Mouse (Mus musculus): ENCODE results near the gene Mcmbp. TPM values are rescaled to one million over a fixed set of nuclear protein-coding genes. Genes with fewer than 3 reads are reported as not detected.

Gene Mcmbp
- total and polyA plus RNA-seq, 3 experiments: 44.6 to 91.1 TPM; not detected in 1

GRCm38 (mm10) chr7:128724761-128725160, 15.5 kb downstream of the Mcmbp start:
- peak; percentile 76 for DNase-seq (ENCODE audit: low read depth, low spot score)
- Histone ChIP-seq H3K79me2 (ENCODE audit: control insufficient read depth, insufficient read depth, low read length, poor library complexity) (peaks cover 18% of the 10 kb centered on the region), H3K27ac (ENCODE audit: control insufficient read depth, low read depth, low read length) (no peak overlapping the region), H3K36me3 (ENCODE audit: control insufficient read depth in 1 of 2, insufficient read depth in 2 of 2, low read length in 2 of 2) (peaks cover 0 to 19% of the 10 kb centered on the region in 2 experiments; a peak in 2 of 4 replicates), H3K9ac (ENCODE audit: control insufficient read depth, low read depth, low read length, poor library complexity, severe bottlenecking) (no peak overlapping the region), H3K4me1 (ENCODE audit: control insufficient read depth in 1 of 2, insufficient read depth in 2 of 2, low read length in 2 of 2) (no peaks in the 10 kb centered on the region; a peak in 1 of 4 replicates), H3K4me3 (ENCODE audit: control insufficient read depth in 1 of 2, insufficient read depth in 1 of 2, low read depth in 2 of 2, low read length in 2 of 2) (no peak overlapping the region), H3K9me3 (replicated peaks; ENCODE audit: insufficient read depth, low read length) (no peaks in the 10 kb centered on the region), H3K27me3 (ENCODE audit: control insufficient read depth in 1 of 2, insufficient read depth in 2 of 2, low read length in 2 of 2) (no peaks in the 10 kb centered on the region)
- TF ChIP-seq MYC (IDR thresholded peaks at IDR 0.05; ENCODE audit: low read depth, low read length) (peak; percentile 72; the same call in 1 of the 2 replicates), TBP (IDR thresholded peaks at IDR 0.05; ENCODE audit: low read depth, low read length) (no peak), E2F4 (IDR thresholded peaks at IDR 0.05; ENCODE audit: borderline replicate concordance, low read depth, low read length) (no peak), BHLHE40 (IDR thresholded peaks at IDR 0.05; ENCODE audit: borderline replicate concordance, low read depth, low read length) (no peak), SMC3 (IDR thresholded peaks at IDR 0.05; ENCODE audit: low read depth, low read length) (peak; percentile 40), SIN3A (IDR thresholded peaks at IDR 0.05; ENCODE audit: low read length) (no peak), KAT2A (conservative IDR thresholded peaks at IDR 0.05; ENCODE audit: low read depth, low read length) (no peak), USF1 (IDR thresholded peaks at IDR 0.05; ENCODE audit: low read depth, low read length) (peak; percentile 53; the same call in 1 of the 2 replicates), POLR2A (IDR thresholded peaks at IDR 0.05; ENCODE audit: control insufficient read depth in 1 of 2, insufficient read depth in 1 of 2, low read depth in 1 of 2, low read length in 2 of 2, poor library complexity in 1 of 2) (no peak), CTCF (IDR thresholded peaks at IDR 0.05 in 2 of 3, conservative IDR thresholded peaks at IDR 0.05 in 1 of 3; ENCODE audit: control insufficient read depth in 1 of 3, insufficient read depth in 1 of 3, low read depth in 2 of 3, low read length in 3 of 3, poor library complexity in 1 of 3, severe bottlenecking in 1 of 3) (peak; percentile 28 to 70 (median 67)), RAD21 (IDR thresholded peaks at IDR 0.05; ENCODE audit: low read depth, low read length) (peak; percentile 47), NELFE (IDR thresholded peaks at IDR 0.05; ENCODE audit: low read depth, low read length) (no peak), GATA1 (IDR thresholded peaks at IDR 0.05; ENCODE audit: low read depth, low read length) (no peak), CHD2 (IDR thresholded peaks at IDR 0.05; ENCODE audit: low read length) (no peak)

- Histone ChIP-seq H3K79me2 (ENCODE audit: control insufficient read depth, insufficient read depth, low read length, poor library complexity) (no peaks in the 10 kb centered on the region), H3K9ac (ENCODE audit: control insufficient read depth, low read depth, low read length, poor library complexity, severe bottlenecking) (no peak overlapping the region), H3K27me3 (ENCODE audit: control insufficient read depth in 1 of 2, insufficient read depth in 2 of 2, low read length in 2 of 2) (no peaks in the 10 kb centered on the region), H3K36me3 (ENCODE audit: control insufficient read depth in 1 of 2, insufficient read depth in 2 of 2, low read length in 2 of 2) (peaks cover 0 to 38% of the 10 kb centered on the region in 2 experiments; a peak in 2 of 4 replicates), H3K9me3 (replicated peaks; ENCODE audit: insufficient read depth, low read length) (no peaks in the 10 kb centered on the region), H3K27ac (ENCODE audit: control insufficient read depth, low read depth, low read length) (no peak overlapping the region), H3K4me3 (ENCODE audit: control insufficient read depth in 1 of 2, insufficient read depth in 1 of 2, low read depth in 2 of 2, low read length in 2 of 2) (no peak overlapping the region), H3K4me1 (ENCODE audit: control insufficient read depth in 1 of 2, insufficient read depth in 2 of 2, low read length in 2 of 2) (no peaks in the 10 kb centered on the region)
- no peak for DNase-seq (ENCODE audit: low read depth, low spot score)
- TF ChIP-seq GATA1 (IDR thresholded peaks at IDR 0.05; ENCODE audit: low read depth, low read length): no peak
- no peak for TF ChIP-seq KAT2A (conservative IDR thresholded peaks at IDR 0.05; ENCODE audit: low read depth, low read length)
- TF ChIP-seq USF1 (IDR thresholded peaks at IDR 0.05; ENCODE audit: low read depth, low read length): no peak
- TF ChIP-seq JUND (IDR thresholded peaks at IDR 0.05; ENCODE audit: low read depth, low read length): no peak
- no peak for TF ChIP-seq HCFC1 (IDR thresholded peaks at IDR 0.05; ENCODE audit: low read depth, low read length)
- TF ChIP-seq SMC3 (IDR thresholded peaks at IDR 0.05; ENCODE audit: low read depth, low read length): no peak
- TF ChIP-seq MXI1 (IDR thresholded peaks at IDR 0.05; ENCODE audit: low read depth, low read length): no peak
- no peak for TF ChIP-seq MEF2A (IDR thresholded peaks at IDR 0.05; ENCODE audit: extremely low read depth, insufficient replicate concordance, low read depth, low read length, poor library complexity, severe bottlenecking)
- no peak for TF ChIP-seq ELF1 (IDR thresholded peaks at IDR 0.05; ENCODE audit: low read depth, low read length)
- no peak for TF ChIP-seq MAX (IDR thresholded peaks at IDR 0.05; ENCODE audit: low read length)
- TF ChIP-seq MYC (IDR thresholded peaks at IDR 0.05; ENCODE audit: low read depth, low read length): no peak
- no peak for TF ChIP-seq MYB (IDR thresholded peaks at IDR 0.05; ENCODE audit: low read depth, low read length)
- TF ChIP-seq NELFE (IDR thresholded peaks at IDR 0.05; ENCODE audit: low read depth, low read length): no peak
- no peak for TF ChIP-seq POLR2AphosphoS5 (IDR thresholded peaks at IDR 0.05; ENCODE audit: borderline replicate concordance, low read depth, low read length)
- no peak for TF ChIP-seq RAD21 (IDR thresholded peaks at IDR 0.05; ENCODE audit: low read depth, low read length)
- no peak for TF ChIP-seq ETS1 (IDR thresholded peaks at IDR 0.05; ENCODE audit: low read depth, low read length)
- TF ChIP-seq RCOR1 (IDR thresholded peaks at IDR 0.05; ENCODE audit: low read depth, low read length): no peak
- TF ChIP-seq TBP (IDR thresholded peaks at IDR 0.05; ENCODE audit: low read depth, low read length): no peak
- no peak for TF ChIP-seq USF2 (IDR thresholded peaks at IDR 0.05; ENCODE audit: borderline replicate concordance in 1 of 2, insufficient read depth in 1 of 2, low read depth in 1 of 2, low read length in 2 of 2)
- TF ChIP-seq CHD1 (IDR thresholded peaks at IDR 0.05; ENCODE audit: low read depth, low read length): no peak
Observed at GRCm38 (mm10) chr7:128717991-128718390, 22.3 kb downstream of the Mcmbp start.
